Mouse (Mus musculus): Measurements from ENCODE around the gene Arhgef17. TPM values are rescaled to one million over a fixed set of nuclear protein-coding genes. Genes with fewer than 3 reads are reported as not detected.

The Arhgef17 gene
- not detected for polyA plus RNA-seq (2017; shearing (Covaris generic))

DNA sequence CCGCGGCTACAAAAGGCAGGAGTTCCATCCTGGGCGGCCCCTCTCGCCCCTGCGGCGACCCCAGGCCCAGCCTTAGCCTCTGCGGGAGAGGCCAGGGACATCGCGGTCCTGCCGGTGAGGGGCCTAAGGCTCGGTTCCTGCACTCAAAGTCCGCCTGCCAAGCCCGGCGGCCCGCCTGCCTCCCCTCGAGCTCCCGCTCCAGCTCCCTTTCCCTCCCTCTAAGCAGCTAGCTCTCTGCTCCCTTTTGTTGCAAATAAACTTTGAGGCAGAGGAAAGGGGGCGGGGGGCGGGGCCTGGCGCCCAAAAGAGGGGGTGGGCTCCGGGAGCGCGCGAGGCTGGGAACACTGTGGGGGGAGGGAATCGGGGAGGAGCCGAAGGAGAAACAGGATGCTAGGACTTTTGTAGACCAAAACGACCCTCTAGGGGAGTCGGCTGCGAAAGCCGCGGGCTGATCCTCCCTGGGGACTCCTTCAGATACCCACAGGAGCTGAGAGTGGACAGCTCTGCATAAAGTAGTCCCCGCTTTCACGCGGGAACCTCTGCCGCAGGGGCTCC is at the start of gene Arhgef17:
Gene Arhgef17 (minus strand): TSS at position 182 of the 555 bp plus-strand sequence.

DNA sequence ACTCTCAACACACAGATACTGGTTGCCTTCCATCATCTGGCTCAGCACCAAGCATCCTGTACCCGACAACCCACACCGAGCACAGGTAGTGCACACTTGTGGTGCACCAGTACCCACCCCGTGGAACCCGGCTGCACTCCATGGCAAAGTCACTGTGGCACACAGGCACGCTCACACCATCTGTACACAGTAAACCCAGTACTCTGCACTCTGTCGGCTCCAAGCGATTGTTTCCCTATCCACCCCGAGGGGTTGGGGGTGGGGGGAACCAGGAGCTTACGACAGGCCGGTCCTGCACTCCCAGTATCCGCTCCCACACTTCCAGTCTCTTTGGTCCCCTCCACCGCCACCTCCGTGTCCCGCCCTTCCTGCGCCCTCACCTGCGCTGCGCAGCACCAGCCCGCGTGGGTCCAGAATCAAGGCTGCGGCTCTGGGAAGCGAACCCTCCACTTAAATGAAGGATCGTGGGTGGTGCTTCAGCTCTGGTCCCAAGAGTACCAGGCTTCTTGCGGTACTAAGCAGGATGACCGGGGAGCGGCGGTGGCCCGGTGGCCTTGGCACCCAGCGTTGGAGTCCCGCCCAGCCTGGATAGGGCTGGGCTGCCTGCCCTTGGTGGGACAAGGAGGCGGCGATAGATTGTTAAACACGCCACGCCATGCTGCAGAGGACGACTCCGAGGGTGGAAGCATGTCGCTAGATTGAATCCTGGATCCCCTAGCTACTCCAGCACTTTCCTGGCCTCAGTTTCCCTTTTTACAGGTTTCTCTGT is 42.4 kb upstream of the Arhgef17 start, which contains the start of gene P2ry6:
Gene P2ry6 (minus strand): TSS at position 515 of the 769 bp plus-strand sequence.

DNA sequence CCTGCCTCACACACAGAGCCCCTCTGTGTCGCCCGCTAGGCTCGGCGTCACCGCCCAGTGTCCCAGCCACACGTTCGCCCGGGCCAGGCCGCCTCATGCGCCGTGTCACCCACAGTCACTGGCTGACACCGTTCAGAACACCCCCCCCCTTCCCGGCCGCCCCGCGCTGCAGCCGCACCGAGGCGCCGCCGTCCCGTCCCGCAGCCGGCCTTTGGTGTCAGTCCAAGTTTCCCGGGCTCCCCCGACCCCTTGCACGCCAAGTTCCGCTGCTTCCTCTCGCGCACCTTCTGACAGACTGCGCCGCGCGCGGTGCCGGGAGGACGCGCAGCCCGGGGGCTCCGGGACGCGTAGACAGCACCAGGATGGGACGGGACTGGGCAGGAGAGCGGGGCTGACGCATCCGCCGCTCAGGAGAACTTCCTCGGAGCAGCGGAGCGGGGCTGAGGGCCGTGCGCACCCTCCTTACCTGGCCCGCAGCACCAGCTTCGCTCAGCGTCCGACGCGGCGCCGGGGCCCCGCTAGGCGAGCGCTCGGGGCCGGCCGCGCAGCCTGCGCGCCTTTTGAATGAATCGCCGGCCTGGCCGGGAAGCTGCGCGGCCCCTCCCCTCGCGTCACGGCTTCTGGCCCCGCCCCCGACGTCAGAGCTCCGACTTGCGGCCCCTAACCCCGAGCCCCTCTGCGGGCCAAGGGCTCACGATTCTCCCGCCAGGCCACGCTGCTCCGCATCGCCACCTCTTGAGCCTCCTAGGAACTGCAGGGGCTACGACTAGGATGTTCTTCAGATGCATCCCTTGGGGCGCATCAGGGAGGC is 68.9 kb downstream of the Arhgef17 start, which contains the start of gene Relt:
Gene Relt (minus strand): TSS at position 619 of the 811 bp plus-strand sequence.

Other genes with a start within 250 kb of the Arhgef17 start
- gene Fam168a, start 225.5 kb downstream of the Arhgef17 start, polyA plus RNA-seq (2017; shearing (Covaris generic)) = 20.4 TPM
- 13.4 TPM for gene Relt, start 68.7 kb downstream of the Arhgef17 start, polyA plus RNA-seq (2017; shearing (Covaris generic))
- gene P2ry6, start 42.5 kb upstream of the Arhgef17 start, polyA plus RNA-seq (2017; shearing (Covaris generic)) = not detected
- gene P2ry2, start 80.8 kb upstream of the Arhgef17 start, polyA plus RNA-seq (2017; shearing (Covaris generic)) = 0.35 TPM
- gene Fchsd2, start 160.8 kb upstream of the Arhgef17 start, polyA plus RNA-seq (2017; shearing (Covaris generic)) = 45.8 TPM

Measured in effector memory CD4-positive, alpha-beta T cell, adult 5 months (primary cell).